In the genomic region with DNA sequence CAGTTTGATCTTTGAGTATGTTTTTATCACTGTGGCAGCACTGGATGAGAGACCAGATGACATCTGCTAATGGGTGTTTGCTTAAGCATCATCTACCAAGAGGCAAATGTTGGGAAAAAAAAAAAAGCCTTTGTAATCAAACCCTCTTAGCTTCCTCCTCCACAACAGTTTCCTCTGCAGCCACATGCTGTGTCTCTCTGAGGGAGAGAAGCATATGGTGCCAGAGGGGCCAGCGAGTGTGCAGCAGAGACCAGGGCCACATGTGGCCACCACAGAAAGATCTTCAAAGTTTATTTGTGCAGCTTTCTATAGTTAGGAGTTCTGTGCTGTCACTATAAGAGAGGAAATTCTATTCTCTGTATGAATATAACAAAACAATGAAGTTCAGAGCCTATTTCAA, we compare ENCODE assay signal across 19 mouse cellular contexts.
DNase-seq lines count a peak whose midpoint lies in the region; ATAC-seq and TF ChIP-seq lines count a peak whose summit lies in the region.
"Had no signal": no experiment of that assay in that cellular context is flagged by ENCODE, and none has a peak within 500 bp of the region (broad histone marks: within the 10 kb centered on the region; RNA-seq: fewer than 3 reads in every experiment).

No protein-coding gene starts in this region.

- DNase-seq in frontal cortex, postnatal 36 days (ENCODE audit: low spot score in 2 of 2) = peak; percentile 8 to 12
- no peak for DNase-seq in frontal cortex, postnatal 10 days (ENCODE audit: low spot score in 2 of 2)
- DNase-seq in layer of hippocampus, adult 9-11 months = peak; percentile 16
- no peak for DNase-seq in layer of hippocampus, adult 2 months (ENCODE audit: low spot score in 2 of 2)
- DNase-seq in brain, adult 2 months (ENCODE audit: low read depth, low spot score) = peak; percentile 57
- DNase-seq in embryonic facial prominence, embryonic 11.5 days (ENCODE audit: low spot score) = peak; percentile 18
- DNase-seq in MN1 (ENCODE audit: low spot score) = no peak
- DNase-seq: B cell, adult 2 months; cerebellum, adult 18-20 months; forebrain, postnatal 0 days; heart, adult 18-20 months; kidney, adult 18-20 months; liver, postnatal 0 days; lung, postnatal 36 days; thymus, postnatal 14 days had no signal

- TF ChIP-seq CTCF in layer of hippocampus, adult 2 months (conservative IDR thresholded peaks at IDR 0.05) = no peak

- H3K9me3 ChIP-seq in embryonic facial prominence, embryonic 11.5 days (replicated peaks; ENCODE audit: control insufficient read depth, low read length) = no peaks in the 10 kb centered on the region
- H3K9me3 ChIP-seq: limb, embryonic 15.5 days; midbrain, embryonic 15.5 days had no signal

- H3K9ac ChIP-seq in embryonic facial prominence, embryonic 11.5 days (replicated peaks; ENCODE audit: low read length) = no peak overlapping the region
- H3K9ac ChIP-seq: forebrain, postnatal 0 days; limb, embryonic 15.5 days; liver, postnatal 0 days; midbrain, embryonic 15.5 days had no signal

- no peaks in the 10 kb centered on the region for H3K36me3 ChIP-seq in embryonic facial prominence, embryonic 11.5 days (replicated peaks; ENCODE audit: control insufficient read depth, insufficient read depth, low read depth, low read length)
- H3K36me3 ChIP-seq: limb, embryonic 15.5 days; midbrain, embryonic 15.5 days had no signal

- no peaks in the 10 kb centered on the region for H3K4me1 ChIP-seq in embryonic facial prominence, embryonic 11.5 days (ENCODE audit: control insufficient read depth, insufficient read depth, low read length)
- H3K4me1 ChIP-seq: limb, embryonic 15.5 days; midbrain, embryonic 15.5 days had no signal

- H3K4me2 ChIP-seq in embryonic facial prominence, embryonic 11.5 days (ENCODE audit: low read depth, low read length) = no peak overlapping the region
- H3K4me2 ChIP-seq: limb, embryonic 15.5 days; midbrain, embryonic 15.5 days had no signal

- no peak overlapping the region for H3K4me3 ChIP-seq in layer of hippocampus, adult 2 months
- no peak overlapping the region for H3K4me3 ChIP-seq in embryonic facial prominence, embryonic 11.5 days (ENCODE audit: low read depth, low read length)
- H3K4me3 ChIP-seq: erythroblast, embryonic 14.5 days; limb, embryonic 15.5 days; midbrain, embryonic 15.5 days had no signal

- ATAC-seq in embryonic facial prominence, embryonic 11.5 days (replicated peaks; ENCODE audit: insufficient number of reproducible peaks, low FRiP score, low TSS enrichment, low read depth) = no peak
- ATAC-seq: forebrain, postnatal 0 days; hindbrain, postnatal 0 days; liver, postnatal 0 days; midbrain, embryonic 15.5 days had no signal

- H3K27me3 ChIP-seq in embryonic facial prominence, embryonic 11.5 days (ENCODE audit: control insufficient read depth, insufficient read depth, low read length) = no peaks in the 10 kb centered on the region
- H3K27me3 ChIP-seq: limb, embryonic 15.5 days; midbrain, embryonic 15.5 days had no signal

- 15% methylated on average over 1 of the region's 1 CpGs for WGBS in embryonic facial prominence, embryonic 11.5 days

- H3K27ac ChIP-seq in layer of hippocampus, adult 2 months = no peak overlapping the region
- no peak overlapping the region for H3K27ac ChIP-seq in embryonic facial prominence, embryonic 11.5 days (replicated peaks; ENCODE audit: low read depth, low read length)
- H3K27ac ChIP-seq: hindbrain, postnatal 0 days; limb, embryonic 15.5 days; midbrain, embryonic 15.5 days had no signal

Comparison
In these comparisons a context has a peak if more than half of its experiments do, and no peak if none do; other contexts are left out.
1. DNase-seq: peak in frontal cortex, postnatal 36 days (2 of 2), layer of hippocampus, adult 9-11 months (single experiment), brain, adult 2 months (single experiment) and embryonic facial prominence, embryonic 11.5 days (single experiment); none in frontal cortex, postnatal 10 days (0 of 2), layer of hippocampus, adult 2 months (0 of 2) and MN1 (single experiment).